Mouse (Mus musculus): Measurements from ENCODE around the gene Olfr351.

DNA sequence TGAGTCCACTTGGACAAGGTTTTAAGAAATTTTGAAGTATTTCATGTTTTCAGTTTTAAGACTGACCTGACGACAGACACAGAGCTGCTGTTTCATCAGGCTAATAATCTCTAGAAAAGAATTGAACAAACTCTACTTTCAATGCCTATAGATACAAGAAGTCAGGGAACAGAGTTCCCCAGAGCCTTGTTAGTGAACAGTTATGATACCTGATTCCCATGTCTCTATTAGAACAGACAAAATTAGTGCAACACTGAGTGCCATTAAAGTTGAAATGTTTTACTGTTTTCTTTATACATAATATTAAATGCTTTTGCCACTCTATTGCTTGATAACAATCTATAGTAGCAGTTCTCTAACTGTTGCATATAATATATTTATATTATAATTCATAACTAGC lies at the start of gene Olfr351:
- TF ChIP-seq CTCF (IDR thresholded peaks at IDR 0.05; ENCODE audit: extremely low read depth, insufficient read depth, low read length) = no peak
- no peak for TF ChIP-seq POLR2A (IDR thresholded peaks at IDR 0.05; ENCODE audit: extremely low read depth, insufficient read depth, low read length)

Data from cortical plate, adult 2 months (tissue).